Mouse (Mus musculus) forebrain, embryonic 12.5 days (tissue): ENCODE data around the gene Ogfr. TPM values are rescaled to one million over a fixed set of nuclear protein-coding genes. Genes with fewer than 3 reads are reported as not detected.
A peak's percentile ranks its signal among the peaks of the same experiment; 100 is the strongest.

Experiments used
- ATAC-seq: fragments of 200-750 bp; cut with Nextera tagmentation; 2 replicates; pipeline ENCODE4 v1.8.0; 2017; ENCODE audit warnings: moderate TSS enrichment; ENCODE audit not compliant: low FRiP score
- H3K27ac ChIP-seq: fragments of 300-500 bp; sonication (generic); 2 replicates; pipeline ENCODE4 v1.5.1; 2016; ENCODE audit warnings: mild to moderate bottlenecking
- H3K27me3 ChIP-seq: fragments of 300-500 bp; sonication (generic); 2 replicates; pipeline ENCODE4 v1.6.1; 2016; ENCODE audit warnings: mild to moderate bottlenecking
- H3K36me3 ChIP-seq: fragments of 300-500 bp; sonication (generic); replicated peaks from 2 replicates; pipeline ENCODE4 v1.6.1; 2016; ENCODE audit warnings: mild to moderate bottlenecking
- H3K4me1 ChIP-seq: fragments of 300-500 bp; sonication (generic); 2 replicates; pipeline ENCODE4 v1.6.1; 2016
- H3K4me2 ChIP-seq: fragments of 300-500 bp; sonication (generic); 2 replicates; pipeline ENCODE4 v1.6.1; 2016; ENCODE audit warnings: mild to moderate bottlenecking, moderate library complexity
- H3K4me3 ChIP-seq: fragments of 300-500 bp; sonication (generic); replicated peaks from 2 replicates; pipeline ENCODE4 v1.5.1; 2016; ENCODE audit warnings: mild to moderate bottlenecking
- H3K9ac ChIP-seq: fragments of 300-500 bp; sonication (generic); 2 replicates; pipeline ENCODE4 v1.6.1; 2016; ENCODE audit warnings: mild to moderate bottlenecking
- H3K9me3 ChIP-seq: fragments of 300-500 bp; sonication (generic); 2 replicates; pipeline ENCODE4 v1.6.1; 2016
- WGBS: fragments of 180-500 bp; shearing (Covaris S2); methylation state at CpG from one replicate; pipeline ENCODE4 v1.1.7; 2016; 5-methylcytosine and 5-hydroxymethylcytosine counted together
- polyA plus RNA-seq: library from polyadenylated mRNA; unstranded; fragments of >200 nt; fragmentation: Nextera tagmentation; extraction: Ambion mirVana; gene quantifications from 2 replicates; pipeline ENCODE4 v1.2.1, GENCODE M21; 2016

Ogfr gene
- polyA plus RNA-seq, 1 experiment from 2014 or later: 96.7 TPM

GRCm38 (mm10) chr2:180611882-180612281, 22.8 kb downstream of the Ogfr start:
- no peaks in the 10 kb centered on the region for H3K9me3 ChIP-seq
- no peak overlapping the region for H3K4me3 ChIP-seq
- no peaks in the 10 kb centered on the region for H3K4me1 ChIP-seq
- WGBS: 88% methylated on average over 2 of the region's 2 CpGs
- no peak overlapping the region for H3K27ac ChIP-seq
- H3K4me2 ChIP-seq: no peak overlapping the region
- no peak for ATAC-seq
- H3K36me3 ChIP-seq: no peaks in the 10 kb centered on the region
- H3K9ac ChIP-seq: no peak overlapping the region
- H3K27me3 ChIP-seq: no peaks in the 10 kb centered on the region

GRCm38 (mm10) chr2:180641576-180642554, 52.8 kb downstream of the Ogfr start:
- H3K9me3 ChIP-seq: peaks cover 21% of the 10 kb centered on the region
- ATAC-seq: 0 out of 2 replicates have a peak, but pooled peaks have one; percentile 20
- WGBS: 1% methylated on average over 81 of the region's 112 CpGs
- H3K9ac ChIP-seq: no peak overlapping the region
- H3K4me3 ChIP-seq: peak overlapping the region; percentile 37
- no peaks in the 10 kb centered on the region for H3K36me3 ChIP-seq
- peaks cover 55% of the 10 kb centered on the region for H3K27me3 ChIP-seq
- H3K4me1 ChIP-seq: peaks cover 6% of the 10 kb centered on the region
- no peak overlapping the region for H3K27ac ChIP-seq
- peak overlapping the region; percentile 44 for H3K4me2 ChIP-seq

DNA sequence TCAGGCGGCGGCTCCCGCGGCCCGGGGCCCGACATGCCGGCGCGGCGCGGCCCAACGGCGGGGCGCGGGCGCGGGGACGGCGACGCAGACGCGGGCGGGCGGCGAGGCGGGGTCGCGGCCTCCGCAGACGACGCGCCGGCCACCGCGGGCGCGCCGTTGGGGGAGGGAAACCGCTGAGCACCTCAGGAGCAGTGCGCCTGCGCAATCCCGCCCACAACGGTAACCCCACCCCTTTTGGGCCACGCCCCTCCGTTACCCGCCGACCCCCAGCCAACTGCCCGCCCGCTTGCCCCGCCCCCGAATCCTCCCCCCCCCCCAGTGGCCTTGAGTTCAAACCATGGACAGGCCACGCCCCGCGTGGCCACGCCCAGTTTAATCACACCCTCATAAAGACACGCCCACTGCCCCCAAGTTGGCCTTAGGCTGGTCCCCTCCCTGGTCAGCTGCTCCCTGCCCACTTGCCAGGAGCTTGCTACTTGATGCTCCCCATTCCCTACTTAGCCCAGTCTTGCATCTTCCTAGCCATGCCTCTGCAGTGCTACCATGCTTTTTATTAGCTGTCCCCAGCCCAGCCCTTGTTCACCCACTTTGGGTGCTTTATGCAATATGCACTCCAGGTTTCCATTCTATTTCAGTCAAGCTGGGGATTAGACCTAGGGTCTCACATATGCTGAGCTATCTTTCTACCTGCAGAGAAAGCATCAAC, 53.7 kb downstream of the Ogfr start, which contains the start of gene Tcfl5:
Gene Tcfl5 (minus strand): TSS at position 154 of the 706 bp plus-strand sequence.
- no peak within 1 kb of the TSS for H3K27ac ChIP-seq
- no peak within 1 kb of the TSS for H3K9ac ChIP-seq
- H3K4me1 ChIP-seq: peaks cover 6% of the 10 kb centered on the region
- H3K4me3 ChIP-seq: peak within 1 kb of the TSS; percentile 37
- no peak for ATAC-seq
- H3K36me3 ChIP-seq: no peaks in the 10 kb centered on the region
- H3K9me3 ChIP-seq: peaks cover 21% of the 10 kb centered on the region
- H3K27me3 ChIP-seq: peaks cover 56% of the 10 kb centered on the region
- 3% methylated on average over 41 of the region's 56 CpGs for WGBS
- H3K4me2 ChIP-seq: peak within 1 kb of the TSS; percentile 44

DNA sequence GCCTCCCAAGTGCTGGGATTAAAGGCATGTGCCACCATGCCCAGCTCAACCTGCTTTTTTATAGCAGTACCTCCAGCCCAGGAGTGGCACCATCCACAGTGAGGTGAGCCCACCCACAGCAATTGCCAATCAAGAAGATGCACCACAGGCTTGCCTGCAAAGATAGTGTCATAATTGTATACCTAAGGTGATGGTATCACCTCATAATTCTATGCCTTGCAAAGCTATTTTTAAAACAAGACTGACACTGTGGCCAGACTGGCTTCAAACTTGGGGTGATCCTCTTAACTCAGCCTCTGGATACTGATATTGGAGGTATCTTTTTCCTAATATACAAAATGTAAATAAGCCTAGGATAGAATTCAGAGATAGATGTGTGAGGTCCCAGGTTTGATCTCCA, 54.6 kb downstream of the Ogfr start:
- H3K4me2 ChIP-seq: no peak overlapping the region
- no peaks in the 10 kb centered on the region for H3K36me3 ChIP-seq
- peaks cover 21% of the 10 kb centered on the region for H3K9me3 ChIP-seq
- H3K9ac ChIP-seq: no peak overlapping the region
- H3K27me3 ChIP-seq: peaks cover 61% of the 10 kb centered on the region
- no peak for ATAC-seq
- no peak overlapping the region for H3K27ac ChIP-seq
- H3K4me1 ChIP-seq: peaks cover 6% of the 10 kb centered on the region
- H3K4me3 ChIP-seq: no peak overlapping the region

Other genes with a start within 250 kb of the Ogfr start
- gene Slco4a1, start 133.0 kb upstream of the Ogfr start, polyA plus RNA-seq: 4.0 and 4.1 TPM in 2 replicates
- gene Ntsr1, start 89.3 kb upstream of the Ogfr start, polyA plus RNA-seq: 0.55 and 0.67 TPM in 2 replicates
- 49.7 and 50.5 TPM in 2 replicates for gene Mrgbp, start 7.9 kb upstream of the Ogfr start, polyA plus RNA-seq
- 25.7 and 28.6 TPM in 2 replicates for gene Col9a3, start 8.5 kb downstream of the Ogfr start, polyA plus RNA-seq
- gene Tcfl5, start 53.5 kb downstream of the Ogfr start, polyA plus RNA-seq: 0.15 and 0.26 TPM in 2 replicates
- gene Dido1, start 120.8 kb downstream of the Ogfr start, polyA plus RNA-seq: 42.2 and 42.7 TPM in 2 replicates
- 52.0 and 54.7 TPM in 2 replicates for gene Gid8, start 120.9 kb downstream of the Ogfr start, polyA plus RNA-seq
- gene Slc17a9, start 136.0 kb downstream of the Ogfr start, polyA plus RNA-seq: 0.37 and 0.55 TPM in 2 replicates
- 1.3 and 3.2 TPM in 2 replicates for gene Bhlhe23, start 187.7 kb downstream of the Ogfr start, polyA plus RNA-seq